Mouse (Mus musculus) cerebellum, adult 2 months (tissue): Measurements from ENCODE around the gene Plekhm3.

Experiments used
- CTCF ChIP-seq: fragments of 200-500 bp; IDR thresholded peaks from 2 replicates; pipeline ENCODE4 v1.5.1; 2011; ENCODE audit warnings: low read depth, mild to moderate bottlenecking, control low read depth, low read length, moderate library complexity, borderline replicate concordance; ENCODE audit not compliant: insufficient read depth
- POLR2A ChIP-seq: fragments of 200-500 bp; IDR thresholded peaks from 2 replicates; pipeline ENCODE4 v1.6.1; 2011; ENCODE audit warnings: low read length, control low read depth, borderline replicate concordance; ENCODE audit not compliant: insufficient read depth

GRCm38 (mm10) chr1:64827434-64827833 is 129.2 kb downstream of the Plekhm3 start:
- no peak for TF ChIP-seq CTCF
- no peak for TF ChIP-seq POLR2A
